Mouse (Mus musculus): Measurements from ENCODE around the gene Hoxb6.

Gene Hoxb6

DNA sequence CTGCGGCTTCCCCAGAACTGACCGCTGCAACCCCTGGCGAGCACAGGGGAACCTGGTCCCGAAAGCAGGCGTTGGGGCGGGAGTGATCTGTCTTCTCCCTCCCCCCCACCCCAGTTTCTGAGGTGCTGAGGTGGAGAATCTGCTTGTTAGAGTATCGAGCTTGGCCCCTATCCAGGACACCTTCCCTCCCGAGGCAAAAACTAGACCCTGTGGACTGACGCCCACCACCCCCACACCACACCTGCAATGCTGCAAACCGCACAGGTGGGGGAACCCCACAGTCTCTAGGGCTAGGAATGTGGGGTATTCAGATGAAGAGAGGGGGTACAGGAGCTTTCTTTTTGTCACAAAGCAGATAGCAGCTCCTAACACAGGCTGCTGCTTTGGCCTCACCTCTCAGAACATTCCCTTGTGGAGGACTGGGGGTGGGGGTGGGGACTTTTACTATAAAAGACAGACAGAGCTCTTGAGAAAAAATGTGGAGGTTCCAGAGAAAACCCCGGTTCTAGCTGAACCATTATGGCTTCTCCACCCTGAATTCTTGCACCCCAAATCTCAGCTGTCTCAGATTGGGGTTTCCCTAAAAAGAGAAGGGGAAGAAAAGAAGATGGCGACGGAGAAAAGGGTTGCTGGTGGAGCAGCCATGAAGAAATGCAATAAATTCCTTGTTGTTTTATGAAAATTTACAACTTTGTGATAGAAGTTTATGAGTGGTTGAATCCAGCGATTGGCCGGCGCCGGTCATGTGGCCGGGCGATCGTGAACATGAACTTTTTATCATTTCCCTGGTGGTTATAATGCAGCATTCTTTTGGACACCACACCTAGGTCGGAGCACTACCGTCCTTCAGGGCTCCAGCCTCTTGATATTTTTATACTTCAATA, at the start of gene Hoxb6:
Hoxb6 (plus strand) TSS at position 796 of the 884 bp plus-strand sequence.
- no peak for ATAC-seq (ENCODE audit: insufficient number of reproducible peaks, low FRiP score, low TSS enrichment)

DNA sequence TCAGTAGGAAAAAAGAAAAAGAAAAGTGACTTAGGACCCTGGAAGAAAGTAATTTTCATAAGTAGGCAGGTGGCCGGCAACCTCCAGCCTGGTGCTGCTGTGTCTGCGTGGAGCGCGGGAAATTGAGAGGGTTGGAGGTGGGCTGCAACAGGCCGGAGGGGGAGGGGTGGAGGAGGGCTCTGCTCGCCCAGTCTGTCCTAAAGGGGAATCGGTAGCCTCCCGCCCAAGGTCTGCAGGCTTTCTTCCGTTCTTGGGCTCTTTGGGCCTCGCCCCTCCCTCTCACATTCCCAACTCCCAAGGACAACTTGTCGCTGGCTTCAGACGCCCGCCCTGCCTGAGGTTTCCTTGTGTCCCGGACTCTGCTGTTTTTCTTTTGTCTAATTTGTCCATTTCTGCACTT, 41.4 kb upstream of the Hoxb6 start:
- no peak for ATAC-seq (ENCODE audit: insufficient number of reproducible peaks, low FRiP score, low TSS enrichment)

DNA sequence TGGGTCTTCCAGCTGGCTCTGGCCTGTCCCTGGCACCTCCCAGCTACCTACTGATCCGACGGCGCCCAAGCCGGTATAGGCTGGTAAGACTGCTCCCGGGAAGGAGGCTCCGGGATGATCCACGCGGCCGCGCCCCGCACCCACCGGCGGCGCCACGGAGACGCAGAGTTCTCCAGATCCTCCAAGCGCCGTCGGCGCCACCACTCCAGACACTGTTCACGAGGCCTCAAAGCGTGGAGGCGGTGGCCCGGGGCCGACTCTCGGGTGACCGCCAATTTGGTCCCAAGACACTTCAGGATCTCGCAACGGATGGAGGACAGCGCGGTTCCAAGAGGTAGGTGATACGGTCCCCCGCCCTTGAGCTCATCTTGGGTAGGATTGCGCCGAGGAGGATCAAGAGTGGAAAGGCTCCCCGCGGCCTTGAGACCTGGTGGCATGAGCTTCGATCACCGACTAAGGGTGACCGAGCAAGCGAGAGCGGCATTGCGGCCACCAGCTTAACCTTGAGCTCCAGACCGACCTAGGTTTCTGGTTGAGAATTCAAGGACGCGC, 40.7 kb upstream of the Hoxb6 start:
- no peak for ATAC-seq (ENCODE audit: insufficient number of reproducible peaks, low FRiP score, low TSS enrichment)

DNA sequence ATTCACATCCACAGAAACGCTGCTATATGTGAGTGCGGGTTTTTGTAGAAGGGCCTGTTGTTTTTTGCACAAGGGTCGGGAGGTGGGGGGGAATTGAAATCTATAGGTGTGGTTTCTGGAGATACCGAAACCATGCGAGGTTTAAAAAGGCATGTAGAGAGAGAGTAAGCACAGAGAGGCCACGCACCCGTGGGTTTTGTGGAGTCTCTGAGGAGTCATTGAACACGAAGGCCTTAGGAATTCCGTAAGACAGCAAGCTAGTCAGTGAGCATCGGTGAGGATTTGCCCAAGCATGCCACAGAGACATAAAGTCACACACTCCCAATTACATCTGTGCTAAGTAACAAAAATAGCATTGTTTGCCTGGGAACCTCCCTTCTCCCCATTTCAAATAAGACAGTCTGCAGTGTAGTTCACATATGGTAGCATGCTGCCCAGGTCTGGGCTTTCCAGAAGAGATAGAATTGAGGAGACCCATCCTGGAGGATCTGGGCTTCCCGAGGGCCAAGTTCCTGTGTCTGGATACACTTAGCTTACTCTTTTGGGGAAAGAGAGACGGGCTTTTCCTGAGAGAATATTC, 39.6 kb upstream of the Hoxb6 start:
- no peak for ATAC-seq (ENCODE audit: insufficient number of reproducible peaks, low FRiP score, low TSS enrichment)

DNA sequence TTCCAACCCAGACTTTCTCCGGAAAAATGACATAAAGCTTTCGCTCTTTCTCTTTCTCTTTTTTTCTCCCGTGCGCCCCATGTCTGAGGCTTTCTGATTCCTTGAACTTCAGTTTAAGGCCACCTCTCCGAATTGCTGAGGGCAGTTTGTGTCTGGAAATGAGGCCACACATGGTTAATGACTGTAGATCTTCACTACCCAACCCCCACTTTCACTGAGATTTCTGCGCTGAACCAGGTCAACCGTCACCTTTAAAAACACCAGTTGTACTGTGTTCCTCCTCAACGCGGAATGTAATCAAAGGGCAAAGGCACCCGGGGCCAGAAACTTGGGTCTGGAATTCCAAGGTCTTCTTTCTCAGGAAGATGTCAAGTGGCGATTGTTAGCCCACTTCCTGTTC, 38.1 kb upstream of the Hoxb6 start:
- no peak for ATAC-seq (ENCODE audit: insufficient number of reproducible peaks, low FRiP score, low TSS enrichment)

DNA sequence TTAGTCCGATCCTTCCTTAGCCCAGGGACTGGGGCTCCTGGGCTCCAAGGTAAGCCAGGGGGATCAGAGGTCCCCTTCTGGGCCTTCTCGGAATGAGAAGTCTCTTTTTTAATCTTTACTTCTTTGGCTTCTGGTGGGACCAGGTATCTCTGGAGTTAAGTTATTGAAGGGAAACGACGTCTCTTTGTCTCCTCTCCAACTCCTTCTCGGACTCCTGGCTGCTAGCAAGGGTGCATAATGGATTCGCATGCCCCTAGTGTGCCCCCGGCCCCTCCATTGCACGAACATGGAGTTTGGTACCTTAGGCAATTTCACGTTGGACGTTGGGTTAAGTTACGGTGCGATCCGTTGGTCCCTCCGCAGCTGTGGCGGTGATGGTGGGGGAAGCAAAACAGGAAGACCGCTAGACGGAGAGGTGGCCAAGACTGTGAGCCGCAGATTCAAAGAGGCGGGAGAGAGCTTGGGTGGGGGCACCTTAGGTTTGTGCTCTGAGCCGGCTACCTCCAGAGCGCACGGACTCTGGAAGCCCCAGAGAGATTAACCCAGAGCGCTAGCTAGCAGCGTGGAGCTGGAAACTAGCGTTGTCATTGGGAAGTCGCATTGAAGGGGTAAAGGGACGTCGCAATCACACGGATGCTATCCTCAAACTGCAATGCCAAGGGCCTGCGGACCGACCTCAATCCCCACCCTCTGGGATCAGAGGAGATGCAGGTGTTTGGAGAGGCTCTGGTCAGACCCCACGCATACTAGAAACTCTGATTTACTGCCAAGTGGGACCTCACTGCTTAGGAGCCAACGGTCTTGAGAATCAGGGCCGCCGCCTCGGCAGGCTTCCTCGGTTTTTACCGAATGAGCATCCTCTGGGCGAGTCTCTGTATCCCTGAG, 36.9 kb upstream of the Hoxb6 start:
- ATAC-seq (ENCODE audit: insufficient number of reproducible peaks, low FRiP score, low TSS enrichment) = no peak

DNA sequence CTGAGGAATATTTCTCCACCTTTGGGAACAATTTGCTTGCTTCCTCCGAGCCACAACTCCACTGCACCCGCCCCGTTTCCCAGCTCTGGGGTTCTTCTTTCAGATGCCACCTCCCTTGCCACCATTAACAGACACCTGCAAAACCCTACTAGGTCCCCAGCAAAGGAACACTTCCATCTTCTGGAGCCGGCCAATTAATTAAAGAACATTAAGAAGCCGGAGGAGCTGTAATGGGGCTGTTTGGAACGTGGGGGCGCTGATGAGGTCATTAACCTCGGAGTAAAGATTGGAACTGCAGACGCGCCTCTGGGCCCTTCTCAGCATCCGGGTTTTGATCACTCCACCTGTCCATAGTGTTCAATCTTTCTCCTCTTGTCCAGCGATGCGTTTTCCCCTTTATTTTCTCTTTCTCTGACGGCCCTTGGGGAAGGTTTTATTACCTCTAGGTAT, 36.3 kb upstream of the Hoxb6 start:
- no peak for ATAC-seq (ENCODE audit: insufficient number of reproducible peaks, low FRiP score, low TSS enrichment)

DNA sequence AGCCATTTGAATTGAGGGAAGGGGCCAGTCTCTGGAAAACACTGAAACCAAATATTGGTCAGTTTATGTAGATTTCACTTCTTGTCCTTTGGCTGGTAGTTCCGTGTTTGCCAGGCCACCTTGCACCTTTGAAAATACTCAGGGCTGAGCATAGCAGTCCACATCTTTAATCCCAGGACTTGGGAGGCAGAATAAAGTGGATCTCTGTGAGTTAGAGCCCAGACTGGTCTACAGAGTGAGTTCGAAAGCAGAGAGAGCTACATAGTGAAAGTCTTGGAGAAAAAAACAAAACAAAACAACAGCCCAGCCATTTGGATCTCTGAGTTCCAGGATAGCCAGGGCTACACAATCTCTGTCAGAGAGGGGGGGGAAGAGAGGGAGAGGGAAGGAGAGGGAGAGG, 35.1 kb upstream of the Hoxb6 start:
- ATAC-seq (ENCODE audit: insufficient number of reproducible peaks, low FRiP score, low TSS enrichment) = no peak

DNA sequence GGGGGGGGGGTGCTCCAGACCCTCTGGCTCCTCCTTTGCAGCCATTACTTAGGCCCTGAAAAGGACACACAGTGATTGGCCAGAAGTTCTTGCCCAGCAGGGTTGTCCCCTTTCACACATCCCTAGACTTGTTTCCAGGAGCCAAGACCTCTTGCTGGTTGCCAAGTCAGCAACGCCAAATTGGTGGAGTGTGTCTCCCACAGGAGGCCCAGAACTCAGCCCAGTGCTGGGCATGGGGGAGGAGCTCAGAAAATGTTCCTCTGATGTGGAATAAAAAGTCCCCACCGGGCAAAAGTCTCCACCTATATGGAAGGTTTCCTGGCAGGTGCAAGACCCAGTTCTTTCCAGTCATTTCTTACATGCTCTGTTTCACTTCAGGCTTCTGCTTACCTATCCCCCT, 33.2 kb upstream of the Hoxb6 start:
- no peak for ATAC-seq (ENCODE audit: insufficient number of reproducible peaks, low FRiP score, low TSS enrichment)

DNA sequence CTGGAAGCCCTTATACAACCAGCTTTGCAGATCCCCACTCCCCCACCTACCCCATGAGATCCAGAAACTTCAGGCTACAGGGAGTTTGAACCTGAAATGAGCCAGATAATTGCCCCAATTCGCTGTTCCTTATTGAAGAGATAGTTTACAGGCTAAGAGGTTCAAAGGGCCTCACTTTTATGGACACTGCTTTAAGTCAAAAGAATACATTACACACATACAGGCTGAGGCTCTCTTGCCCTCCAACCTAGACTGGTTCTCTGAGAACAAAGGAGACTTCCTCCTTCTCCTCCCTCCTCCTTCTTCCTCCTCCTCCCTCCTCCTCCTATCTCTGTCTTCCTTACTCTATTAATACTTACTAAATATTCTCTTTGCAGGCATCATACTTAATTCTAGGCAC, 32.8 kb upstream of the Hoxb6 start:
- ATAC-seq (ENCODE audit: insufficient number of reproducible peaks, low FRiP score, low TSS enrichment) = no peak

DNA sequence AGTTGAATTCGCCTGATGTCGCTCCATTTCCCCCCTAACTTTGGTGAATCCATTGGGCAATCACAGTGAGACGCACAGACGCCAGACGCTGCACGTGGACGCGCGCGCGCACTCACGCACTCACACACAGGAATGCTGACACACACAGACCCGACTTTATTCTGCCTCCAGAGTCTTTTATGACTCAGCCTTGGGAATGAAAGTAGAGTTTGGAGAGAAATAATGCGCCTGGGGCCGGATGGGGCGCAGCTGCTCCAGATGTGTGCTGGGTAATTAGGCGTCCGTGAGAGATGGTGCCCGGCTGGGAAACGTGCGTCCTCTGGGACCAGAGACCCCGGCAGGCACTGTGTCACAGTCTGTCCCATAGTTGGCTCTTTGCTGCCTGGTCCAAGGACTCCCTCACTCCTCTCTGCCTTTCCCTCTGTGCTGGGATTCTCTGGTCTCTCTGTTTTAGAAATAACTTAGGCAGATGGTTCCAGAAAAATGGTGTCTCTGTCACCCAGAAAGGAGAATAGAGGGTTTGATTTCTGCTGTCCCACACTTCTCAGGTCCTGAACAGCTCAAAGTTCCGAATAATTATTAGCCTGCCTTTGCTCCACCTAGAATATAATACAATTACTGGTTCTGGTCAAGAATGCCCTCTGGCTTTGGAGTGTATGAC, 31.8 kb upstream of the Hoxb6 start:
- no peak for ATAC-seq (ENCODE audit: insufficient number of reproducible peaks, low FRiP score, low TSS enrichment)

DNA sequence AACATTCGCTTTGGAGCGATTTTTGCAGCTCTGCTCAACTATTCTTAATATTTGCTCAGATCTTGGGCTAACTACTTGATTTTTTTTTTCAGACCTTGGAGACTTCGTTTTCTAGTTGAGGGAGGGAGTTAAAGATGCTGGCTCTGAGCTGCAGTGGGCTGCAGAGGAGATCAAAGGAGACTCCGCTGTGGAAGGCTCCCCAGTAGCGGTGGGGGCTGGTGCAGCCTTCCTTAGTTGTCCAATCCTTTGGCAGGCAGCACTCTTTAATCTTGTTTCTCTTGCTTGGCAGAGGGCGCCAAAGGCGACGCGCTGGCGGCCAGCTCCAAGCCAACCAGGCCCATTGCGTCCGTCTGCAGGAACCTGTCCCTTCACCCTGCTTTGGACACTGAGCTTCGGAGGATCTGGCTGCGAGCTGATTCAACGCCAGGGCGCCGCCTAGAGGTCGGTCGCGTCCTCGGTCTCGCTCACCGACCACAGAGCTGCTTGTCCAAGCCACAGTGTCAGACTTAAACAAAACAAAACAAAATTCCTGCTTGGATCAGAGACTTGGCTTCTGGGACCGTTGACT, 30.9 kb upstream of the Hoxb6 start:
- ATAC-seq (ENCODE audit: insufficient number of reproducible peaks, low FRiP score, low TSS enrichment) = no peak

DNA sequence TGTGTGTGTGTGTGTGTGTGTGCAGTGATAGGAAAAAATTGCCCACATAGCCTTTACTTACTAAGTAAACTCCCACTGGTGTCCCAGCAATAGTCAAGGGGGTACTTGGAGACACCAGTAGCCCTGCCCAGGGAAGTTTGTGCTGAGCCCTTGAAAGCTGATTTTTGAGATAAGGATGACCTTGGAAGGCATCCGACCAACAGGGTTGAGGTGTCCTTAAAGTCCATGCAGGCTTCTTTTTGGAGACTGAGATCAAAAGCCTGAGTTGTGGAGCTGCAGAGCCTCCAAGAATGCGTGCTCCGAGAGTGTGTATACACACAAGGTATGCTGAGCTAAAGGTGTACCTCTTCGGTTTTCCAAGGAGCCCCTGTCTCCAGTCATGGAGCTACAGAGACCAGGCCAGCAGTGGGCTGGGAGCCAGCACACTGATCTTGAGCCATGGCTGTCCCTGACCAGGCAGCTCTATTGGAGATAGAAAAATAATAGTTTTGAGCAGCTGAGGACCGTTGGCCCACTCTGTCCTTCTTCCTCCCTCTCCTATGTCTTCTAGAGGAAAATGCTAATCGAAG, 29.9 kb upstream of the Hoxb6 start:
- no peak for ATAC-seq (ENCODE audit: insufficient number of reproducible peaks, low FRiP score, low TSS enrichment)

DNA sequence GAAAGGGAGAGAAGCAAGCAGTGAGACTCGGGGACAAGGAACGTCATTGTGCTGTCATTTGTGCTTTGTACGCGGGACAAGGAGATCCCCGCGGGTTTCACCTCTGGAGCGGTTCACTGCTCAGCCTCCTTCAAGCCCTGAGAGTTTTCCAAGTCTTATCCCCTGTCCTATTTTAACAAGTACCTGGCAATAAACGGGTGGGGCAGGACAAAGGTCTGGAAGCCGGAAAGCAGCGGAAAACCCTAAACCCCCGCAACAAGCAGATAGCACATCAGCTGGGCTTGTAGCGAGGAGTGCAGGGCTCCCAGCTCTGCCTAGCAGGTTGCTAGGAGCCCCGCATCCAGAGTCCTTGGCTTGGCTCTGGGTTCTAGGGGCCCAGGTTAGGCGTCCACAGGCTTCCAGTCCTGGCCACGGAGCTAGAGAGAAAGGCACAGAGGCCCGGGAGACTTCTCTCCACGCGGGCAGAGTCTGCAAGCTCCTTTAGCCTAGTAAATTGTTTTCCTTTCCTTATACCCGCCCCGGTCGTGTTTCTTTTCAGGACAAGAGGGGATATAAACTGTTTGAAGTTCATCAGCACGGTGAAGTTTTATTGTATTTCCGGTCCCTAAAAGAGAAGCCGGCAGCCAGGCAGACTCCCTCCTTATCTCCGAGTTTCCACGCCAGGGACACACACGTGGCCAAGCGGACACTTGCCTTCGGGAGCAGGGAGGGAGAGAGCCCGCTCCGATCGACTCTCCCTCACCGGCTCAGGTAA, 28.5 kb upstream of the Hoxb6 start:
- ATAC-seq (ENCODE audit: insufficient number of reproducible peaks, low FRiP score, low TSS enrichment) = no peak

DNA sequence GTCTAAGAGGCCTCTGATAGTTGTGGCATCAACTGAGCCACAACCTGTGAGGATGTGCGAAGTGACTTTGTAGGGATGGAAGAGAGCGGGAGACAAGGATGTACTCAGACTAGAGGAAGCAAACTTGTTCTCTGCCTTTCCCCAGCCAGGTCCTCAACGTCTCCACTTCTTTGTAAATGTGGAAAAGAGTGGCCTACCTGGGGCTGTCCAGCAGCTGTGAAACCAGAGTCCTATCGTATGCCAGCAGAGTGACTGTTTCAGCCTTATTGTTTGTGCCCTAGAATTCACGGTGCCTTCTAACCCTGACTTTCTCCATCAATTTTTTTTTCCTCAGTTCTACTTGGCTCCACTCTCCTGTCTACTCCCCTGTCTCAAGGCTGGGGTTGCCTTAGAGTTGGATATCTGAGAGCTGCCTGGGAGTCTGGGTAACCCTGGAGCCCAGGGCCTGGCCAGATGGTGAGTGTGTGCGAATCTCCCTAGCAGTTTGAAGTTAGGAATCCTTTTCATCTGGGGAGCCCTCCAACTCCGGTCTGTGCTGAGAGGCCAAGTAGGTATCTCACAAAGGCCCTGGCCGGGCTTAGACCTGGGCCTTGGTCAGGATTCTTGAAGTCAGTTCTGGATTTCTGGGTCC, 27.8 kb upstream of the Hoxb6 start:
- ATAC-seq (ENCODE audit: insufficient number of reproducible peaks, low FRiP score, low TSS enrichment) = no peak

DNA sequence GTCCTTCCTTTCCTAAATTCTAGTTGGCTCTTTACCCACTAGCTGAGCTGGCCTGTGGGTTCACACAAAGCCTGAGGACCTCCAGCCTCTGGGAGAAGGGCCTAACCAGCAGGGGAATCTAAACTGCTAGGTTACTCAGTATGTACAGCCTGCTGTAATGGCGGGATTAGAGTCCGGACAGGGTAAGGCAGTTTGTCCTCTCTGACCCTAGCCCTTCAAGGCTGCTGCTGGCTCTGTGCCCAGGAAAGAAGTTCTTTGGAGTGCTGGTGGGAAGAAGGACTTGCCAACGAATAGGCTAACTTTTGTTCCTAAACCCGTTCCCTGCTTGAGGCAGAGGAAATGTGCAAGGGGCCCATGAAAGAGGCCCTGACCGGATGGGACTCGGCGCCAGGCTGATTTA, 26.3 kb upstream of the Hoxb6 start:
- ATAC-seq (ENCODE audit: insufficient number of reproducible peaks, low FRiP score, low TSS enrichment) = no peak

DNA sequence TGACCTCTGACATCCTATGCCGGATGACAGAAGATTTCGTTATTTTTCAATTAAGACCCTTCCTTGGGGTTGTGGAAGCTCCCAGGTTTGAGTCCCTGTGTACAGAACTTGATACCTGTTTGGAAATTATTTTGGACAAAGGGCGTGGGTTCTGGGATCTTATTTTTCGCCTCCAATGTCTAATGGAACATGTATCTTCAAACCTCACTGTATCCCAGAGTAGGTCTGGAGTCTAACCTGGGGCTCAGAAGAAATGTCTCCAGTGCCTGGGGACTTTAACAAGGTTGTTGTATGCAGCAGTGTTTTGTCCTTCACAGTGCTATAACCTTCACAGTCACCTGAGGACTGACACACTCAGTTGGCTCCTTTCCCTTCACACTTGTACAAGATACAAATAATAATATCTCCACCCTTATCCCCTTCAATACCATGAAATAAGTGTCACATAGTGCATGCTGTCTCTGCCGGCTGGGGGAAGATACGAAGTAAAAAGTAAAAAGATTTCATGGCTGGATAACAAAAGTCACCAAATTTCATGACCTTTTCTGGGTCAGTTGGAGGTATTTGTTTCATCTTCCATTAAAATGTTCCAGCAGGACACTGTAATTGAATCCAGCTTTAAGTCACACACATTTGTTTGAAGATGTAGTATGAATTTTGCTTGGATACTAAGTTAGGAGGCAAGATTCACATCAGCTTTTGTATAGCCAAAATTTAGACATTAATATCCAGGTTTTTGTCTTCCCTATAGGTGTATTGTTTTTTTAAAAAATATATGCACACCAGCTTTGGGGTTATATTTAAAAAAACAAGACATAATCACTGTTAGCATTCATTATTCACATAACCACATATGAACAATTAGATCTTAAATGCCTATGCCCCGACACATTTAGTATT, 25.0 kb upstream of the Hoxb6 start:
- no peak for ATAC-seq (ENCODE audit: insufficient number of reproducible peaks, low FRiP score, low TSS enrichment)
